Comparison of ENCODE assay signal across 8 mouse cellular contexts in genomic region chr5:142608259-142608988, GRCm38 (mm10). TPM values are rescaled to one million over a fixed set of nuclear protein-coding genes. Genes with fewer than 3 reads are reported as not detected.
A peak's percentile ranks its signal among the peaks of the same experiment; 100 is the strongest.
DNase-seq lines count a peak whose midpoint lies in the region; ATAC-seq lines count a peak whose summit lies in the region.

Gene Mmd2 (minus strand): TSS chr5:142608800.

- H3K9ac ChIP-seq in hindbrain, embryonic 12.5 days: peak within 1 kb of the TSS; percentile 62
- peak within 1 kb of the TSS; percentile 58 for H3K9ac ChIP-seq in limb, embryonic 12.5 days (replicated peaks)

- no peaks in the 10 kb centered on the region for H3K9me3 ChIP-seq in hindbrain, embryonic 12.5 days (replicated peaks)
- H3K9me3 ChIP-seq in limb, embryonic 12.5 days: no peaks in the 10 kb centered on the region

- peaks cover 14% of the 10 kb centered on the region; the same call in 1 of the 2 replicates for H3K27me3 ChIP-seq in hindbrain, embryonic 12.5 days
- H3K27me3 ChIP-seq in limb, embryonic 12.5 days: peaks cover 37% of the 10 kb centered on the region

- ATAC-seq in hindbrain, embryonic 12.5 days (ENCODE audit: low FRiP score): peak; percentile 76
- peak; percentile 80 for ATAC-seq in limb, embryonic 12.5 days (ENCODE audit: insufficient number of reproducible peaks, insufficient read depth, low FRiP score, low TSS enrichment, low read depth)

- H3K4me3 ChIP-seq in hindbrain, embryonic 12.5 days: peak within 1 kb of the TSS; percentile 39
- H3K4me3 ChIP-seq in limb, embryonic 12.5 days (replicated peaks): peak within 1 kb of the TSS; percentile 45

- H3K36me3 ChIP-seq in hindbrain, embryonic 12.5 days: no peaks in the 10 kb centered on the region
- no peaks in the 10 kb centered on the region for H3K36me3 ChIP-seq in limb, embryonic 12.5 days

- DNase-seq in lung, postnatal 10 days: peak; percentile 2
- no peak for DNase-seq in lung, postnatal 36 days
- DNase-seq in cerebellum, postnatal 36 days: peak; percentile 58 to 59
- DNase-seq in retina, postnatal 1 day: peak; percentile 80
- DNase-seq in thymus, postnatal 36 days: no peak
- DNase-seq in T-cell, adult 2 months (ENCODE audit: low spot score): no peak

- H3K27ac ChIP-seq in hindbrain, embryonic 12.5 days: no peak within 1 kb of the TSS
- H3K27ac ChIP-seq in limb, embryonic 12.5 days: no peak within 1 kb of the TSS

- peaks cover 13% of the 10 kb centered on the region for H3K4me1 ChIP-seq in hindbrain, embryonic 12.5 days
- peaks cover 9% of the 10 kb centered on the region; the same call in 1 of the 2 replicates for H3K4me1 ChIP-seq in limb, embryonic 12.5 days (replicated peaks)

- WGBS in hindbrain, embryonic 12.5 days: 3% methylated on average over 42 of the region's 42 CpGs
- 3% methylated on average over 40 of the region's 42 CpGs for WGBS in limb, embryonic 12.5 days

- H3K4me2 ChIP-seq in hindbrain, embryonic 12.5 days (replicated peaks): peak within 1 kb of the TSS; percentile 70
- peak within 1 kb of the TSS; percentile 84 for H3K4me2 ChIP-seq in limb, embryonic 12.5 days

RNA-seq across cellular contexts. Expression of gene Mmd2, which starts in this region (rescaled TPM):
- polyA plus RNA-seq in hindbrain, embryonic 12.5 days (2016; fragmentation: Nextera tagmentation; extraction: Ambion mirVana): 12.0 and 12.2 TPM in 2 replicates
- 1.2 and 1.3 TPM in 2 replicates for polyA plus RNA-seq in limb, embryonic 12.5 days (2016; fragmentation: Nextera tagmentation; extraction: Ambion mirVana)

Comparison
In these comparisons a context has a peak if more than half of its experiments do, and no peak if none do; other contexts are left out.
1. DNase-seq: peak in lung, postnatal 10 days (single experiment), cerebellum, postnatal 36 days (2 of 2) and retina, postnatal 1 day (single experiment); none in lung, postnatal 36 days (single experiment), thymus, postnatal 36 days (0 of 2) and T-cell, adult 2 months (single experiment).